Mouse (Mus musculus): Measurements from ENCODE around the gene Atg9a. TPM values are rescaled to one million over a fixed set of nuclear protein-coding genes. Genes with fewer than 3 reads are reported as not detected.

Atg9a gene
- polyA plus RNA-seq, 1 experiment from 2014 or later: 62.1 TPM

DNA sequence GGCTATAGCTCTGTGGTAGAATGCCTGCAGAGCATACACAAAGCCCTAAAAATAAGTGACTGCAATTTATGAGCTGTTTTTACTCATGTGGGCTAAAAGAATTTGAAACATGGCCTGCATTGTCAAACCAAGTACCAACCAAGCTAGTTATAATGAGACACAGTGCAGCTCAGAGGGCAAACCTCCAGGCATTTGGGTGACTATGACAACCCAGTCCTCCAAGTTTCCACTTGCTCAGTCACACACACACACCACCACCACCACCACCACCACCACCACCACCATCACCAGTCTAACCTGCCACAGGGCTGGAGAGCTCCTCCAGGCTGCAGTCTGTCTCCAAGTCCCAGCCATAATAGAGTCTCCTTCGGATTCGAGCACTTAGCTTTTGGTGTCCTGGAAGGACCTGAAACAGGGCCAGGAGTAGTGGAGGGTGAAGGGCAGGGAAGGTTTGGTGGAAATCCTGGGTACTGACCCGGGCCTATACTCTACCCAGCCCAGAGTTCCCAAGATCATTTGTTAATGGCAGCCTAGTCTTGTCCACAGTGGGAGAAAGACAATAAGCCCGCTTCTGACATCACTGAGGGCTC, 51.3 kb downstream of the Atg9a start:
- peak overlapping the region; percentile 98 for H3K9ac ChIP-seq (ENCODE audit: low read depth, low read length)
- no peaks in the 10 kb centered on the region for H3K9me3 ChIP-seq (ENCODE audit: control insufficient read depth, low read length)
- ATAC-seq: no peak
- 54% methylated on average over 4 of the region's 4 CpGs for WGBS
- H3K4me1 ChIP-seq (ENCODE audit: control insufficient read depth, insufficient read depth, low read depth, low read length): peaks cover 26% of the 10 kb centered on the region
- peaks cover 36% of the 10 kb centered on the region for H3K36me3 ChIP-seq (ENCODE audit: control insufficient read depth, insufficient read depth, low read length)
- H3K4me3 ChIP-seq (ENCODE audit: low read length): peak overlapping the region; percentile 95
- peak overlapping the region; percentile 92 for H3K4me2 ChIP-seq (ENCODE audit: low read length)
- H3K27ac ChIP-seq (ENCODE audit: low read depth, low read length): peak overlapping the region; percentile 99; the same call in 1 of the 2 replicates
- no peaks in the 10 kb centered on the region for H3K27me3 ChIP-seq (replicated peaks; ENCODE audit: control insufficient read depth, insufficient read depth, low read length)

GRCm38 (mm10) chr1:75138448-75138847, 53.5 kb downstream of the Atg9a start:
- Histone ChIP-seq H3K27ac (ENCODE audit: low read depth, low read length) (no peak overlapping the region), H3K9ac (ENCODE audit: low read depth, low read length) (no peak overlapping the region; the same call in 1 of the 2 replicates), H3K4me1 (ENCODE audit: control insufficient read depth, insufficient read depth, low read depth, low read length) (peaks cover 16% of the 10 kb centered on the region), H3K4me2 (ENCODE audit: low read length) (no peak overlapping the region), H3K9me3 (ENCODE audit: control insufficient read depth, low read length) (no peaks in the 10 kb centered on the region), H3K4me3 (ENCODE audit: low read length) (no peak overlapping the region), H3K27me3 (replicated peaks; ENCODE audit: control insufficient read depth, insufficient read depth, low read length) (no peaks in the 10 kb centered on the region), H3K36me3 (ENCODE audit: control insufficient read depth, insufficient read depth, low read length) (peaks cover 35% of the 10 kb centered on the region)
- WGBS: 93% methylated on average over 2 of the region's 2 CpGs
- no peak for ATAC-seq

GRCm38 (mm10) chr1:75136730-75137129, 55.3 kb downstream of the Atg9a start:
- Histone ChIP-seq H3K36me3 (ENCODE audit: control insufficient read depth, insufficient read depth, low read length) (peaks cover 35% of the 10 kb centered on the region), H3K4me2 (ENCODE audit: low read length) (no peak overlapping the region), H3K27ac (ENCODE audit: low read depth, low read length) (no peak overlapping the region), H3K4me3 (ENCODE audit: low read length) (no peak overlapping the region), H3K4me1 (ENCODE audit: control insufficient read depth, insufficient read depth, low read depth, low read length) (peaks cover 16% of the 10 kb centered on the region), H3K9me3 (ENCODE audit: control insufficient read depth, low read length) (no peaks in the 10 kb centered on the region), H3K9ac (ENCODE audit: low read depth, low read length) (no peak overlapping the region), H3K27me3 (replicated peaks; ENCODE audit: control insufficient read depth, insufficient read depth, low read length) (no peaks in the 10 kb centered on the region)
- no peak for ATAC-seq
- 80% methylated on average over 3 of the region's 3 CpGs for WGBS

DNA sequence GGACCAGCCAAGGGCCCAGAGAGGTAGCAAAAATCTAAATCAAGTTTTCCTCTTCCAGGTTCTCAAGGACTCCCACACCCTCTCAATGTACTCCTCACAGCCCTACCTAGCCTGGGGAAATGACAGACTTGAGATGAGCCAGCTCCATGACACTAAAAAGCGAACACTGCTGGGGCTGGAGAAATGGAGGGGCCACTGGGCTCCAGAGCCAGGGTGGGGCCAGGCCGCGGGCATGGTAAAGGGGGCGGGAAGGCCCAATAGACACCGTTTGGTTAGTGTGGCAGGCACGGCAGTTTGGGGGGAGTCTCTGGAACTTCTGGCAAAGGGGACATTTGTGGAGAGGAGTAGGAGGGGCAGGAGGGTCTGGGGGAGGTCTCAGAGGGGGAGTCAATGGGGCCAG, 55.7 kb downstream of the Atg9a start:
- Histone ChIP-seq H3K9me3 (ENCODE audit: control insufficient read depth, low read length) (no peaks in the 10 kb centered on the region), H3K4me3 (ENCODE audit: low read length) (no peak overlapping the region), H3K27me3 (replicated peaks; ENCODE audit: control insufficient read depth, insufficient read depth, low read length) (no peaks in the 10 kb centered on the region), H3K27ac (ENCODE audit: low read depth, low read length) (no peak overlapping the region), H3K9ac (ENCODE audit: low read depth, low read length) (no peak overlapping the region), H3K4me2 (ENCODE audit: low read length) (no peak overlapping the region), H3K36me3 (ENCODE audit: control insufficient read depth, insufficient read depth, low read length) (peaks cover 35% of the 10 kb centered on the region), H3K4me1 (ENCODE audit: control insufficient read depth, insufficient read depth, low read depth, low read length) (peaks cover 16% of the 10 kb centered on the region)
- no peak for ATAC-seq
- 90% methylated on average over 6 of the region's 6 CpGs for WGBS

DNA sequence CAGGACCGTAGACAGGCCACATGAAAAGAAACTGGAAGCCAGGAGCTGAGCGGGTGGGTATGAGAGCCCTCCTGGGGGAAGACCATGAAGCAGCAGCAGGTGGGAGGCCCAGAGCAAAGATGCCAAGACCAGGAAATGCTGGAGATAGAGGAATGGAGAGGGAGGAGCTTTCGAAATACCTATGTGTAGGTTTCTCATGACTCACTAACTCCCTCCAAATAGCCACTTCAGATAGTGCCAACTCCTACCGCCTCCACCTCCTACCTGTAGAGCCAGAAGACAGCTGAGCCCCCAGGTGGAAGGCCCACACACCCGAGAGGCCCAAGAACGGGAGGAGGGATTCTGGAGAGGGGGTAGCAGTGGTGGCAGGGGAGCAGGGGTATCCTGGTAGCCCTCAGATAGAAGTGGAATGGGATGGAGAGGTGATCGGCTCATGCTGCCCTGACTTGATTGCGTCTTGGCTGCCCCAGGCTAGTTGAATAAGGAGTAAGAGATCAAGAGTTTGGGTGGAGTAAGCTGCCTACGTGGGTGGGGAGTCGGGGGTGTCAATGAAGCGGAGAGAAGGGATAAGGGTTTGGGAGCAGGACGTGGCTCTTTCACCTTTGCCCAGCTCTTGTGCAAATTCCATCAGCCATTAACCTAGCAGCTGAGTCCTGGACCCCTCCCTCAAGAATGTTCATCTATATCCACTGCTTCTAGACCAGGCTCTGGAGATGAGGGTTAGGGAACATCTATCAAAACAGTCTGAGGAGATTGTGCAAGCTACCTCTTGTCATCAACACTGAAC, 58.4 kb downstream of the Atg9a start, which contains the start of gene Slc23a3:
TSS of gene Slc23a3 (minus strand) at position 470 of the 787 bp plus-strand sequence.
- no peak for ATAC-seq
- Histone ChIP-seq H3K27ac (ENCODE audit: low read depth, low read length) (no peak within 1 kb of the TSS), H3K4me3 (ENCODE audit: low read length) (no peak within 1 kb of the TSS), H3K9me3 (ENCODE audit: control insufficient read depth, low read length) (no peaks in the 10 kb centered on the region), H3K9ac (ENCODE audit: low read depth, low read length) (no peak within 1 kb of the TSS), H3K27me3 (replicated peaks; ENCODE audit: control insufficient read depth, insufficient read depth, low read length) (no peaks in the 10 kb centered on the region), H3K36me3 (ENCODE audit: control insufficient read depth, insufficient read depth, low read length) (peaks cover 32% of the 10 kb centered on the region), H3K4me2 (ENCODE audit: low read length) (no peak within 1 kb of the TSS), H3K4me1 (ENCODE audit: control insufficient read depth, insufficient read depth, low read depth, low read length) (no peaks in the 10 kb centered on the region)
- WGBS: 67% methylated on average over 12 of the region's 12 CpGs

Small RNA genes lying within 50 kb of the gene (microRNA-seq; reads per million reads assigned to microRNA genes)
- not detected for gene Gm27943

Other genes starting within 250 kb of the Atg9a start
- 0.25 and 0.30 TPM in 2 replicates for gene Ihh, start 240.5 kb downstream of the Atg9a start, polyA plus RNA-seq (2015; fragmentation: Nextera tagmentation; extraction: Ambion mirVana)
- 6.6 and 7.2 TPM in 2 replicates for gene Nhej1, start 67.0 kb downstream of the Atg9a start, polyA plus RNA-seq (2015; fragmentation: Nextera tagmentation; extraction: Ambion mirVana)
- not detected in 2 replicates for gene Slc23a3, start 58.3 kb downstream of the Atg9a start, polyA plus RNA-seq (2015; fragmentation: Nextera tagmentation; extraction: Ambion mirVana)
- gene Cnppd1, start 49.5 kb downstream of the Atg9a start, polyA plus RNA-seq (2015; fragmentation: Nextera tagmentation; extraction: Ambion mirVana): 42.3 and 51.7 TPM in 2 replicates
- gene Retreg2, start 49.4 kb downstream of the Atg9a start, polyA plus RNA-seq (2015; fragmentation: Nextera tagmentation; extraction: Ambion mirVana): 139 and 144 TPM in 2 replicates
- 39.9 and 43.4 TPM in 2 replicates for gene Zfand2b, start 23.6 kb downstream of the Atg9a start, polyA plus RNA-seq (2015; fragmentation: Nextera tagmentation; extraction: Ambion mirVana)
- 53.9 and 57.6 TPM in 2 replicates for gene Abcb6, start 11.8 kb downstream of the Atg9a start, polyA plus RNA-seq (2015; fragmentation: Nextera tagmentation; extraction: Ambion mirVana)
- 26.9 and 27.8 TPM in 2 replicates for gene Ankzf1, start within 50 bp of the Atg9a start, polyA plus RNA-seq (2015; fragmentation: Nextera tagmentation; extraction: Ambion mirVana)
- 20.1 and 21.1 TPM in 2 replicates for gene Glb1l, start 18.6 kb upstream of the Atg9a start, polyA plus RNA-seq (2015; fragmentation: Nextera tagmentation; extraction: Ambion mirVana)
- gene Stk16, start 18.6 kb upstream of the Atg9a start, polyA plus RNA-seq (2015; fragmentation: Nextera tagmentation; extraction: Ambion mirVana): 144 and 145 TPM in 2 replicates
- 45.5 and 74.1 TPM in 2 replicates for gene Tuba4a, start 27.7 kb upstream of the Atg9a start, polyA plus RNA-seq (2015; fragmentation: Nextera tagmentation; extraction: Ambion mirVana)
- gene A630095N17Rik, start 39.9 kb upstream of the Atg9a start, polyA plus RNA-seq (2015; fragmentation: Nextera tagmentation; extraction: Ambion mirVana): 0.26 TPM in 1 of 2 replicates, not detected in the other
- gene Dnajb2, start 44.2 kb upstream of the Atg9a start, polyA plus RNA-seq (2015; fragmentation: Nextera tagmentation; extraction: Ambion mirVana): 86.3 and 98.0 TPM in 2 replicates
- 36.9 and 40.6 TPM in 2 replicates for gene Ptprn, start 72.3 kb upstream of the Atg9a start, polyA plus RNA-seq (2015; fragmentation: Nextera tagmentation; extraction: Ambion mirVana)
- 251 and 327 TPM in 2 replicates for gene Resp18, start 86.2 kb upstream of the Atg9a start, polyA plus RNA-seq (2015; fragmentation: Nextera tagmentation; extraction: Ambion mirVana)
- 149 and 150 TPM in 2 replicates for gene Dnpep, start 125.8 kb upstream of the Atg9a start, polyA plus RNA-seq (2015; fragmentation: Nextera tagmentation; extraction: Ambion mirVana)
- 1.7 and 10.9 TPM in 2 replicates for gene Des, start 168.1 kb upstream of the Atg9a start, polyA plus RNA-seq (2015; fragmentation: Nextera tagmentation; extraction: Ambion mirVana)
- 20.3 and 20.4 TPM in 2 replicates for gene Speg, start 183.1 kb upstream of the Atg9a start, polyA plus RNA-seq (2015; fragmentation: Nextera tagmentation; extraction: Ambion mirVana)
- gene Gmppa, start 243.7 kb upstream of the Atg9a start, polyA plus RNA-seq (2015; fragmentation: Nextera tagmentation; extraction: Ambion mirVana): 77.8 and 78.4 TPM in 2 replicates

Measured in hindbrain, embryonic 16.5 days (tissue).